Mouse (Mus musculus): ENCODE measurements around the gene Col5a2. TPM values are rescaled to one million over a fixed set of nuclear protein-coding genes. Genes with fewer than 3 reads are reported as not detected.
"Not testable (repeated sequence)": the region's sequence is repeated elsewhere in the genome, so short reads cannot be mapped to it uniquely, and the experiment has no call there.

The Col5a2 gene
- polyA plus RNA-seq, 1 experiment from 2014 or later = 25.3 TPM

- no peaks in the 10 kb centered on the region for H3K27me3 ChIP-seq (replicated peaks; ENCODE audit: control insufficient read depth, insufficient read depth, low read length)
- no peak for ATAC-seq (replicated peaks; ENCODE audit: low FRiP score)
- no peak overlapping the region for H3K4me2 ChIP-seq
- no peak overlapping the region for H3K27ac ChIP-seq (ENCODE audit: low read depth, low read length)
- no peaks in the 10 kb centered on the region for H3K36me3 ChIP-seq (ENCODE audit: control insufficient read depth, insufficient read depth, low read length)
- H3K4me3 ChIP-seq (ENCODE audit: low read depth, low read length) = no peak overlapping the region
- no peaks in the 10 kb centered on the region for H3K4me1 ChIP-seq (replicated peaks; ENCODE audit: control insufficient read depth, insufficient read depth, low read length)
- 65% methylated on average over 4 of the region's 4 CpGs for WGBS
- no peaks in the 10 kb centered on the region for H3K9me3 ChIP-seq (ENCODE audit: control insufficient read depth, low read length)
- DNase-seq (ENCODE audit: low spot score) = no peak
- H3K9ac ChIP-seq (ENCODE audit: low read depth, low read length) = no peak overlapping the region
These were observed 30.3 kb downstream of the Col5a2 start for GRCm38 (mm10) chr1:45472751-45473150.

- no peak for DNase-seq (ENCODE audit: low spot score)
- H3K36me3 ChIP-seq (ENCODE audit: control insufficient read depth, insufficient read depth, low read length) = no peaks in the 10 kb centered on the region
- H3K27ac ChIP-seq (ENCODE audit: low read depth, low read length) = no peak overlapping the region
- no peaks in the 10 kb centered on the region for H3K27me3 ChIP-seq (replicated peaks; ENCODE audit: control insufficient read depth, insufficient read depth, low read length)
- WGBS = 77% methylated on average over 2 of the region's 2 CpGs
- H3K9me3 ChIP-seq (ENCODE audit: control insufficient read depth, low read length) = no peaks in the 10 kb centered on the region
- no peak overlapping the region for H3K4me2 ChIP-seq
- no peaks in the 10 kb centered on the region for H3K4me1 ChIP-seq (replicated peaks; ENCODE audit: control insufficient read depth, insufficient read depth, low read length)
- no peak for ATAC-seq (replicated peaks; ENCODE audit: low FRiP score)
- H3K4me3 ChIP-seq (ENCODE audit: low read depth, low read length) = no peak overlapping the region
- H3K9ac ChIP-seq (ENCODE audit: low read depth, low read length) = no peak overlapping the region
These were observed 42.3 kb downstream of the Col5a2 start for GRCm38 (mm10) chr1:45460767-45461166.

- Histone ChIP-seq H3K9me3 (ENCODE audit: control insufficient read depth, low read length) (no peaks in the 10 kb centered on the region), H3K27ac (ENCODE audit: low read depth, low read length) (no peak overlapping the region), H3K36me3 (ENCODE audit: control insufficient read depth, insufficient read depth, low read length) (no peaks in the 10 kb centered on the region), H3K4me2 (no peak overlapping the region), H3K4me1 (replicated peaks; ENCODE audit: control insufficient read depth, insufficient read depth, low read length) (no peaks in the 10 kb centered on the region), H3K9ac (ENCODE audit: low read depth, low read length) (no peak overlapping the region), H3K4me3 (ENCODE audit: low read depth, low read length) (no peak overlapping the region), H3K27me3 (replicated peaks; ENCODE audit: control insufficient read depth, insufficient read depth, low read length) (no peaks in the 10 kb centered on the region)
- ATAC-seq (replicated peaks; ENCODE audit: low FRiP score) (no peak), DNase-seq (ENCODE audit: low spot score) (no peak)
- 85% methylated on average over 1 of the region's 1 CpGs for WGBS
These were observed 47.3 kb downstream of the Col5a2 start for GRCm38 (mm10) chr1:45455763-45456162.

- Histone ChIP-seq H3K4me1 (replicated peaks; ENCODE audit: control insufficient read depth, insufficient read depth, low read length) (no peaks in the 10 kb centered on the region), H3K4me3 (ENCODE audit: low read depth, low read length) (no peak overlapping the region), H3K27me3 (replicated peaks; ENCODE audit: control insufficient read depth, insufficient read depth, low read length) (no peaks in the 10 kb centered on the region), H3K9ac (ENCODE audit: low read depth, low read length) (no peak overlapping the region), H3K9me3 (ENCODE audit: control insufficient read depth, low read length) (no peaks in the 10 kb centered on the region), H3K27ac (ENCODE audit: low read depth, low read length) (no peak overlapping the region), H3K36me3 (ENCODE audit: control insufficient read depth, insufficient read depth, low read length) (no peaks in the 10 kb centered on the region), H3K4me2 (no peak overlapping the region)
- ATAC-seq (replicated peaks; ENCODE audit: low FRiP score) = no peak
- 87% methylated on average over 1 of the region's 1 CpGs for WGBS
- DNase-seq (ENCODE audit: low spot score) = no peak
These were observed 54.2 kb downstream of the Col5a2 start for GRCm38 (mm10) chr1:45448856-45449255.

- Histone ChIP-seq H3K36me3 (ENCODE audit: control insufficient read depth, insufficient read depth, low read length) (no peaks in the 10 kb centered on the region), H3K27me3 (replicated peaks; ENCODE audit: control insufficient read depth, insufficient read depth, low read length) (no peaks in the 10 kb centered on the region), H3K4me2 (no peak overlapping the region), H3K9me3 (ENCODE audit: control insufficient read depth, low read length) (no peaks in the 10 kb centered on the region), H3K9ac (ENCODE audit: low read depth, low read length) (no peak overlapping the region), H3K27ac (ENCODE audit: low read depth, low read length) (no peak overlapping the region), H3K4me1 (replicated peaks; ENCODE audit: control insufficient read depth, insufficient read depth, low read length) (no peaks in the 10 kb centered on the region), H3K4me3 (ENCODE audit: low read depth, low read length) (no peak overlapping the region)
- DNase-seq (ENCODE audit: low spot score) (no peak), ATAC-seq (replicated peaks; ENCODE audit: low FRiP score) (peak; percentile 61)
- 27% methylated on average over 3 of the region's 3 CpGs for WGBS
These were observed 71.2 kb downstream of the Col5a2 start for GRCm38 (mm10) chr1:45431922-45432321.

- H3K9ac ChIP-seq (ENCODE audit: low read depth, low read length) = no peak overlapping the region
- H3K9me3 ChIP-seq (ENCODE audit: control insufficient read depth, low read length) = no peaks in the 10 kb centered on the region
- H3K4me2 ChIP-seq = no peak overlapping the region
- no peak overlapping the region for H3K4me3 ChIP-seq (ENCODE audit: low read depth, low read length)
- H3K27me3 ChIP-seq (replicated peaks; ENCODE audit: control insufficient read depth, insufficient read depth, low read length) = no peaks in the 10 kb centered on the region
- H3K36me3 ChIP-seq (ENCODE audit: control insufficient read depth, insufficient read depth, low read length) = no peaks in the 10 kb centered on the region
- ATAC-seq (replicated peaks; ENCODE audit: low FRiP score) (no peak), DNase-seq (ENCODE audit: low spot score) (no peak)
- WGBS = 76% methylated on average over 4 of the region's 4 CpGs
- no peak overlapping the region for H3K27ac ChIP-seq (ENCODE audit: low read depth, low read length)
- H3K4me1 ChIP-seq (replicated peaks; ENCODE audit: control insufficient read depth, insufficient read depth, low read length) = no peaks in the 10 kb centered on the region
These were observed 72.6 kb downstream of the Col5a2 start for GRCm38 (mm10) chr1:45430520-45430919.

- not testable (repeated sequence) for H3K27me3 ChIP-seq (replicated peaks; ENCODE audit: control insufficient read depth, insufficient read depth, low read length)
- WGBS = 72% methylated on average over 5 of the region's 5 CpGs
These were observed 73.9 kb downstream of the Col5a2 start for GRCm38 (mm10) chr1:45429145-45429544.

GRCm38 (mm10) chr1:45423915-45424314 is 79.2 kb downstream of the Col5a2 start:
- H3K27me3 ChIP-seq (replicated peaks; ENCODE audit: control insufficient read depth, insufficient read depth, low read length) = no peaks in the 10 kb centered on the region
- no peak for DNase-seq (ENCODE audit: low spot score)
- H3K9ac ChIP-seq (ENCODE audit: low read depth, low read length) = no peak overlapping the region
- no peaks in the 10 kb centered on the region for H3K36me3 ChIP-seq (ENCODE audit: control insufficient read depth, insufficient read depth, low read length)
- H3K4me3 ChIP-seq (ENCODE audit: low read depth, low read length) = no peak overlapping the region
- H3K9me3 ChIP-seq (ENCODE audit: control insufficient read depth, low read length) = no peaks in the 10 kb centered on the region
- no peak for ATAC-seq (replicated peaks; ENCODE audit: low FRiP score)
- H3K4me2 ChIP-seq = no peak overlapping the region
- no peak overlapping the region for H3K27ac ChIP-seq (ENCODE audit: low read depth, low read length)
- H3K4me1 ChIP-seq (replicated peaks; ENCODE audit: control insufficient read depth, insufficient read depth, low read length) = no peaks in the 10 kb centered on the region
- 73% methylated on average over 5 of the region's 5 CpGs for WGBS

More at GRCm38 (mm10) chr1:45429145-45429544, 73.9 kb downstream of the Col5a2 start:
- H3K9ac ChIP-seq (ENCODE audit: low read depth, low read length); H3K4me1 ChIP-seq (replicated peaks; ENCODE audit: control insufficient read depth, insufficient read depth, low read length); H3K4me2 ChIP-seq; ATAC-seq (replicated peaks; ENCODE audit: low FRiP score); DNase-seq (ENCODE audit: low spot score); H3K36me3 ChIP-seq (ENCODE audit: control insufficient read depth, insufficient read depth, low read length); H3K27ac ChIP-seq (ENCODE audit: low read depth, low read length); H3K4me3 ChIP-seq (ENCODE audit: low read depth, low read length); H3K9me3 ChIP-seq (ENCODE audit: control insufficient read depth, low read length): not testable (repeated sequence)

- Histone ChIP-seq H3K36me3 (ENCODE audit: control insufficient read depth, insufficient read depth, low read length) (no peaks in the 10 kb centered on the region), H3K9ac (ENCODE audit: low read depth, low read length) (no peak overlapping the region), H3K27me3 (replicated peaks; ENCODE audit: control insufficient read depth, insufficient read depth, low read length) (no peaks in the 10 kb centered on the region), H3K4me1 (replicated peaks; ENCODE audit: control insufficient read depth, insufficient read depth, low read length) (no peaks in the 10 kb centered on the region), H3K4me3 (ENCODE audit: low read depth, low read length) (no peak overlapping the region), H3K9me3 (ENCODE audit: control insufficient read depth, low read length) (no peaks in the 10 kb centered on the region), H3K4me2 (no peak overlapping the region), H3K27ac (ENCODE audit: low read depth, low read length) (no peak overlapping the region)
- DNase-seq (ENCODE audit: low spot score) (no peak), ATAC-seq (replicated peaks; ENCODE audit: low FRiP score) (no peak)
These were observed 82.5 kb downstream of the Col5a2 start for GRCm38 (mm10) chr1:45420554-45420953.
